Mouse (Mus musculus): ENCODE measurements around the gene Kndc1.

- TF ChIP-seq CTCF (IDR thresholded peaks at IDR 0.05; ENCODE audit: low read depth) (no peak), EP300 (IDR thresholded peaks at IDR 0.05; ENCODE audit: low read depth) (no peak)
Measured at GRCm38 (mm10) chr7:139956658-139957057, 62.2 kb downstream of the Kndc1 start.

Data from liver, postnatal 0 days (tissue).